Mouse (Mus musculus): Measurements from ENCODE around the gene Ppp6r1.

- no peak for TF ChIP-seq CTCF (conservative IDR thresholded peaks at IDR 0.05; ENCODE audit: low read length)
- no peak for TF ChIP-seq NANOG (IDR thresholded peaks at IDR 0.05; ENCODE audit: borderline replicate concordance, low read length)
These were observed 5.0 kb downstream of the Ppp6r1 start for GRCm38 (mm10) chr7:4653780-4654179.

Measured in E14TG2a.4 (cell line).